Mouse (Mus musculus) forebrain, embryonic 16.5 days (tissue): ENCODE measurements around the gene Mup18. TPM values are rescaled to one million over a fixed set of nuclear protein-coding genes. Genes with fewer than 3 reads are reported as not detected.
"Not testable (repeated sequence)": the region's sequence is repeated elsewhere in the genome, so short reads cannot be mapped to it uniquely, and the experiment has no call there.

Experiments
- ATAC-seq: fragments of 200-750 bp; cut with Nextera tagmentation; 2 replicates; pipeline ENCODE4 v1.8.0; 2017; ENCODE audit warnings: mild to moderate bottlenecking, moderate library complexity
- H3K27ac ChIP-seq: fragments of 300-500 bp; sonication (generic); 2 replicates; pipeline ENCODE4 v1.5.1; 2014; ENCODE audit warnings: low read length, control low read depth
- H3K27me3 ChIP-seq: fragments of 300-500 bp; sonication (generic); replicated peaks from 2 replicates; pipeline ENCODE4 v1.6.1; 2014; ENCODE audit warnings: low read length; ENCODE audit not compliant: control insufficient read depth, insufficient read depth
- H3K36me3 ChIP-seq: fragments of 300-500 bp; sonication (generic); 2 replicates; pipeline ENCODE4 v1.6.1; 2014; ENCODE audit not compliant: control insufficient read depth, insufficient read depth
- H3K4me1 ChIP-seq: fragments of 300-500 bp; sonication (generic); replicated peaks from 2 replicates; pipeline ENCODE4 v1.6.1; 2014; ENCODE audit warnings: low read length; ENCODE audit not compliant: control insufficient read depth, insufficient read depth
- H3K4me2 ChIP-seq: fragments of 300-500 bp; sonication (generic); 2 replicates; pipeline ENCODE4 v1.6.1; 2014; ENCODE audit warnings: mild to moderate bottlenecking, low read length, control low read depth
- H3K4me3 ChIP-seq: fragments of 300-500 bp; sonication (generic); replicated peaks from 2 replicates; pipeline ENCODE4 v1.5.1; 2014; ENCODE audit warnings: mild to moderate bottlenecking, low read length, control low read depth
- H3K9ac ChIP-seq: fragments of 300-500 bp; sonication (generic); replicated peaks from 2 replicates; pipeline ENCODE4 v1.6.1; 2014; ENCODE audit warnings: low read depth, low read length, control low read depth
- H3K9me3 ChIP-seq: fragments of 300-500 bp; sonication (generic); 2 replicates; pipeline ENCODE4 v1.6.1; 2016; ENCODE audit warnings: low read length; ENCODE audit not compliant: control insufficient read depth
- WGBS: fragments of 180-500 bp; shearing (Covaris S2); extraction: QIAGEN DNeasy Blood & Tissue Kit; methylation state at CpG from one replicate; pipeline ENCODE4 v1.1.7; 2014; 5-methylcytosine and 5-hydroxymethylcytosine counted together
- polyA plus RNA-seq: library from polyadenylated mRNA; unstranded; fragments of >200 nt; fragmentation: Nextera tagmentation; extraction: Ambion mirVana; gene quantifications from 2 replicates; pipeline ENCODE4 v1.2.1, GENCODE M21; 2015

Mup18 gene
- polyA plus RNA-seq = not detected in 2 replicates

DNA sequence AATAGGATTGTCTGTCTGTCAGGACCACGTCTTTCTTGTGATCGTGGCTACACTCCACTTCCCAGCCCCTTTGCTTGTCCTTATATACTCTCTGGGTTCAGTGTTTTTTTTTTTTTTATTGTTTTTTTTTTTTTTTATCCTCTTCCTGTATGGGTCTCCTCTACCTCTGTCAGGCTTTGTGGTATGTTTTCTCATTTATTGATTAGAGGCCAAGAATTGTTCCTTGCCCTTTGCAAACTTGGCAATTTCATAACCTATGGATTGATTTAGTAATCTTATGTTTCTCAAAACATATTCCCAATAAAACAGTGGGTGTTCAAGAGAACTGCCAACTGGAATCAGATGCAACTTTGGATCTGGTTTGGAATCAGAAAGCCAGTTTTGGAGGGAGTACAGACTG lies at the start of gene Mup18:
Gene Mup18, minus strand, starts transcription at position 101 of the 400 bp plus-strand sequence.
- not testable (repeated sequence) for H3K27me3 ChIP-seq, H3K9ac ChIP-seq, H3K36me3 ChIP-seq, ATAC-seq, H3K9me3 ChIP-seq, H3K4me3 ChIP-seq, H3K27ac ChIP-seq, H3K4me2 ChIP-seq, H3K4me1 ChIP-seq
- 80% methylated on average over 2 of the region's 2 CpGs for WGBS

DNA sequence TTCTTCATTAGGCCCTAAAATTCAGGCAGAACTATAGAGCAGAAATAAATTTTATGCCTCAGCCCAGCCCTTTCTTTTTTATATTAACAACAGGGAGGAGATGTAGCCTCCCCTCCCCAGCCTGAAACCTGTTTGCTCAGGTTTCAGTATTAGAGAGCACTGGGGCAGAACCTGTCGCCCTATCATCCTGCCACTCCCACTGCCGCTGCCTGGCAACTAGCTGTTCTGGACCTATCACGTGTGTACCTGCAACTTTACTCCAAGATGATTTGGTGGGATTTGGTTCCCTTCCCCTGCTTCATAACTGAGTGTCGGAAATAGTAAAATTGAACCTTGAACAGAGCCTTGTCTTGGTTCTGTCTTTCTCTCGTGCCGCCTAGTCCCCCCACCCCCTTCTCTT lies 40.4 kb upstream of the Mup18 start:
- WGBS = 84% methylated on average over 4 of the region's 6 CpGs
- H3K9ac ChIP-seq, H3K36me3 ChIP-seq, H3K27me3 ChIP-seq, H3K4me1 ChIP-seq, H3K27ac ChIP-seq, H3K4me2 ChIP-seq, H3K4me3 ChIP-seq, ATAC-seq, H3K9me3 ChIP-seq: not testable (repeated sequence)

Other genes starting within 250 kb of the Mup18 start
- gene Mup15, start 234.4 kb downstream of the Mup18 start, polyA plus RNA-seq = not detected in 2 replicates
- not detected in 2 replicates for gene Mup16, start 154.6 kb downstream of the Mup18 start, polyA plus RNA-seq
- gene Mup17, start 78.3 kb downstream of the Mup18 start, polyA plus RNA-seq = not detected in 2 replicates
- gene Mup19, start 108.1 kb upstream of the Mup18 start, polyA plus RNA-seq = not detected in 2 replicates
- not detected in 2 replicates for gene Mup5, start 161.1 kb upstream of the Mup18 start, polyA plus RNA-seq